Mouse (Mus musculus) urinary bladder, adult 2 months (tissue): ENCODE measurements around the gene Cacna2d4. TPM values are rescaled to one million over a fixed set of nuclear protein-coding genes. Genes with fewer than 3 reads are reported as not detected.
"Not testable (repeated sequence)": the region's sequence is repeated elsewhere in the genome, so short reads cannot be mapped to it uniquely, and the experiment has no call there.

Experiments
- DNase-seq: peaks from one replicate; pipeline ENCODE4 v3.0.0; 2022; ENCODE audit warnings: low spot score
- polyA plus RNA-seq: library from polyadenylated mRNA; depleted of rRNA; stranded (reverse); fragments of >200 nt; gene quantifications from 2 replicates; pipeline ENCODE4 v1.2.3, GENCODE M21; 2012

The Cacna2d4 gene
- polyA plus RNA-seq, 1 experiment: 0.06 TPM

DNA sequence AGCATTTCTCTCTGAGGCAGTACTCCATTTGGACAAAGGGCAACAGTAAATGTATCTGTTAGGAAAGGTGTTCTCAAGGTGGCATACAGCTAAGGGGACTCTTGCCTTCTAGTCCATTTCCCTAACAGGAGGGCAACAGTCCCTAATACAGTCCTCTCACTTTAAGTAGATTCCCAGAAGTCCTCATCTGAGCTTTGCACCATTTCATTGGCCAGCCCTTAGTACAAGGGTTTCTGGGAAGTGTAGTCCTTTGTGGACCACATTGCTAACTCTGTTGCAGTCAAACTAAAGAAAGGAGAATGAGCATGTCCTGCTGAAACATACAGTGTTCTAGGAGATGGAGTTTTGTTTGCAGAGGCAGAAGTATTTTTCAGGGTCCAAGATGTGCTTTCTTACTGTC is 105.1 kb downstream of the Cacna2d4 start:
- no peak for DNase-seq

DNA sequence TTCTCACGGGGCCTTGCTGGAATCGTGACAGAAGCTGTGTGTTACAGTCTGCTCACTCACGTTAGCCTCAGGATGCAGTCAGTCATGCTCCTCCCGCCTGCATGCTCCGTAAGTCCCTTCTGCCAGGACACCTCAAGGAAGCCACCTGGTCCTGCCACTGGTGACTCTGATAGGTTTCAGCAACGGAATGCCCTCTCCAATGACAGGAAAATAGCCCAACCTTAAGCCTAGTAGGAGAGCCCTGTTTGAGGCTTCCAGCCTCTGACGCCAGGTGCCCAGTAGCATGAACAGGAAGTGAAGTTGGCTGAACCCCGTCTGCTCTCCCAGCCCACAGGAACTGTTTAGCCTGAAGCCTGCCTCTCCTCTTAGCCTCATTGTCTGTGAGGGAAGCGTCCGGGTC is 109.9 kb downstream of the Cacna2d4 start:
- DNase-seq: no peak

DNA sequence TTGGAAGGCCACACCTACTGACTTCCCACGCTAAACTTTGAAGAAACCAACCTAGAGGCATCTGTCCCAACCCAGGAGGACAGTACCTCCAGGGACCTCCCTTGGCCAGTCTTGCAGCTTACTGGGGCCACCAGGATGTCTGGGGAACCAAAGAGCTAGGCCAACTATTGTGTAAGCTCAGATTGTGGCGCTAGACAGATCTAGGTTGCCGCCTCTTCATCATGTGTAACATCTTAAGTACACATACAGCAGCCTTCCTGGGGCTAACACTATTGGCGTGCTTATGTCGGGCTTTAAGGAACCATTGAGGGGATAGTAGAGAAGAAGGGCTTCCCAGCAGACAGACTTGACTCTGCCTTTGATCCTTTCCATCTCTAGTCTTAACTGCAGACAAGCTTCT is 111.5 kb downstream of the Cacna2d4 start:
- DNase-seq: no peak

DNA sequence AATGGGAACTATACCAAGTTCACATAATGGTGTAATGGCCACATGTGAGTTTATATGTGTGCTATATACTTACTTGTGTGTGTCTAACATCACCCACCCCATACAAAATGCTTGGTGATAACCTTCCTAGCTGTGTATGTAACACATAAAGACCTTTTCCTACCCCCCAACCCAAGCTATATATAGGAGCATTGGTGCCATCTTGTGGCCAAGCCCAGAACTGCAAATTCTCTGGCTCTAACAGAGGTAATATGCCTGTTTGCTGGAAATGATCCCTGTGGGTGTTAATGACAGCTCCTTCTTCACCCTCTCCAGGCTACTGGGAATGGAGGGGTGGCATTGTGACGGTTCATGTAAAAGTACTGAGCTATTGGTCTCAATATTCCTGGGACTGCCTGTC is 111.9 kb downstream of the Cacna2d4 start:
- DNase-seq: peak; percentile 63

DNA sequence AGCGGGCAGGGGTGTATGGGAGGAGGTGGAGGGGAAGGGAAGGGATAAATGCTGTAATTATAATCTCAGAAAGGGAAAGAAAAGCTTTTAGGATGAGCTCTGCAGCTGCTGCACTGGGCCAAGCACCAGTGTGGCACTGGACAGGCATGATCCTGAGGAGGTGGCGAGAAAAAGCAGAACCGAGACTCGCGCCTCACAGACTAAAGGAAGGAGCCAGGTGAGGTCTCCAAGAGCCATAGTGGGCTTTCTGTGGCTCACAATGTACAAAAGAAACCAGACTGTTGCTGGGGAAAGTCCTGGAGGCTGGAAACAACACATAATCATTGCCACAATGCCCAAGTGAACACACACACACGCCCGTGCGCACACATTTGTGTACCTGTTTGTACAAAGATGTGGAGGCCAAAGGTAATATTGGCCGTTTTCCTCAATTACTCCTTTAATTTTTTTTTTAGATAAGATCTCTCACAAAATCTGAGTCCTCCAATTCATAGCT is 114.4 kb downstream of the Cacna2d4 start:
- DNase-seq: no peak

DNA sequence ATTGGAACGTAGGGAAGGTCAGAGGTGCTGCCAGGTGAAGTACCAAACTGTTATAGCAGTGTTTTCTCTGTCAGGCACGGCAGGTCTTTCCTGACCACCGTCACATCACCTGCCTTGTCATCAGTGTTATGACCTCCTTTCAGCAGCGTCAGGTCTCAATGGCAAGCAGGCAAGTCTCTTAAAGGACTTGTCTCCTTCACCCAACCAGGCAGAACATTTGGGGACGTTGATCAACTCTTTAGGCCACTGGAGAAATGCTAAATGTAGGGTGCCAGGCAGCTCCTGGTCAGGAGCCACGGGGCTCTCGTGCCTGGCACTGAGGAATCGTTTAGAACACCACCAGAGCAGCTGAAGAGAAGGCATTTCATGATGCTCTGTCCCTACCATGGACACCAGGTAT is 115.3 kb downstream of the Cacna2d4 start:
- no peak for DNase-seq

DNA sequence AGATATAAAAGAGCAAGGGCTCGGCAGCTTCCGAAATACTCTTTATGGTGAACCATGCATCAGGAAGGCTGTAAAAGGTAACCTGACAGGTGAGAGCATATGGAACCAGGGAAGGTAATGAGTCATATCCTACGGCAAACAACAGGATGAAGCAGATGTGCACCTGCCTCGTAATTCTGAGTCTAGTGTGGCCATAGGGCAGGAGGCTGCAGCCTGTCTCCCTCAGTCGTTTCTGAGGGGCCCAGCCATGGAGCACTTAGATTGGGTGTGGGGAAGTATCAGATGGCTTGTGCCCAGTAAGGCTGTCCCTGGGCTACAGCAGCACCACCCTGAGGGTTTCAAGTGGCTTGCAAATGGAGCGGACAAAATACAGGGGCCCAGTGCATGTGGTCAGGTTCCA is 116.2 kb downstream of the Cacna2d4 start:
- no peak for DNase-seq

DNA sequence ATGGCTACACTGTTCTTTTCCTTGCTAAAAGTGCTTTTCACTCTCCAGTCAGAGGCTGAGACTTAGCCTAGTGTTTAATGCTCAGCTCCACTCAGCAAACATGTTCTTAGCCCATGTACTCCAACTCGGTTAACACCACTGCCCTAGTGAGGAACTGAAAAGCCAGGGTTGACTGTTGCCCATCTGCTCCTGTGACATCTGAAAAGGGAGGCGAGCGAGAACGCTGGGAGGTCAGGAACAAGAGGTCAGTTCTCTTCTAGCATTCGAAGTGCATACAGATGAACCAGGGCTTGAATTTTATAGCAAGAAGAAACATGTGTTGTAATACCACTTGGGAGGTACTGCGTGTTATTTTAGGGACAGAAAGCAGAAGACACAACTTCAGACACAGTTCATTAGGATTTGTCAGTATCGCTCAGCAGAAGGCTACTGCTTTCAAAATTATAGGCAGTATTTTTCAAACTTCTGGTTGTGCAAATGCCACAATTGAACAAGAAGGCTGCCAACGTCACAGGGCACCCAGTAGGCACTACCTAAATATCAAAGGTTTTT is 121.8 kb downstream of the Cacna2d4 start:
- no peak for DNase-seq

DNA sequence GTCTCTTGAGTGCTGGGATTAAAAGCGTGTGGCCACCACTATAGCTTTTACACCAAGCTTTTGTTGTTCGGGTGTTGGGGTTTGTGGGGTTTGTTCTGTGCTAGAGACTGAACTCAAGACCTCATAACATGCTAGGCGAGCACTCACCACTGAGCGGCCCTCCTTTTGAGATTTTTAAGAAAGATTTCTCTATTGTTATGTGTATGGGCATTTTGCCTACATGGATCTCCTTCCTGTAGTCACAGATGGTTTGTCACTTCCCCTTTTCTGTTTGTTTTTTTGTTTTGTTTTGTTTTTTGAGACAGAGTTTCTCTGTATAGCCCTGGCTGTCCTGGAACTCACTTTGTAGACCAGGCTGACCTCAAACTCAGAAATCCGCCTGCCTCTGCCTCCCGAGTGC is 123.9 kb downstream of the Cacna2d4 start:
- not testable (repeated sequence) for DNase-seq

DNA sequence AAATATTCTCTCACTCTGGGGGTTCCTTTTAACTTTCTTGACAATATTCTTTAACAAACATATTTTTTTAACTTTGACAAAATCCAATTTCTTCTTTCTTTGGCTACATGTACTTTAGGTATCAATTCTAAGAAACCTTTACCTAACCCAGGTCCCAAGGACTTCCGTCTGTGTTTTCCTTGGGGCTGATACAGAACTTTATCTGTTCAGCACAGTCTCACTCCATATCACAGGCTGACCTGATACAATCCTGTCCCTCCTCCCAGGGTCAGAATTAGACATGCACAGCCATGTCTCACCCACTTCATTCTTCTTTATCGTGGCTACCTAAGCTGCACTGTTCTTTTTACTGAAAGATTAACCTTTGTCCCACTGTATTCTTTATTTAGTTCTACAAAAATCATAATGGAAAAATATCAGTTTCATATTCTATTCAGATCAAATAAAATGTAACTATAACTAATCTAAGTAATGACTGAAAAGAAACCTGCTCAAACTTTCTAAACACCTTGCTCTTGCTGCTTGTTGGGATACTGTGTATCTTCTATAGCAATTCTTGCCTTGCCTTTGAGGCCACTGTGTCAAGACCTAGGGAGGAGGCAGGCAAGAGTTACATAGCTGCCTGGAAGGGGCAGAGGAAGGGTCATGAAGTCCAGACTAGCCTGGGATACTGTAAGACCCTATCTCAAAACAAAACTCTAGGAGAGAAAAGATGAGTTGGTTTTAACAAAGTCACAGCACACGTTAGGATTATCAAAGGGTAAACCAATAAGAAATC is 124.8 kb downstream of the Cacna2d4 start:
- DNase-seq: no peak

DNA sequence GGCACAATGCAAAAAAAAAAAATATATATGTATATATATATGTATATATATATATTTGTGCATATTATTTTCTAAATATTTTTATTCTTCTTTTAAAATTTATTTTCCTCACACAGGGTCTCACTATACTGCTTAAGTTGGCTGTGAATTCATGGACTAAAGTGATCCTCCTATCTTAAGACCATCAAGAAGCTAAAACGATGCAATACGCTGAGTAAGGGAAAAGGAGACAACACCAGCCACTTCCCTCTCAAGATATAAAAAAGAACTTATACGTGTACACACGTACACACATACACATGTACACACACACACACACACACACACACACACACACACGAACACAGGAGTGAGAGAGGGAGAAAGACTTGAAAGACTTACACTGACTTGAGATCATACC is 127.3 kb downstream of the Cacna2d4 start:
- no peak for DNase-seq

DNA sequence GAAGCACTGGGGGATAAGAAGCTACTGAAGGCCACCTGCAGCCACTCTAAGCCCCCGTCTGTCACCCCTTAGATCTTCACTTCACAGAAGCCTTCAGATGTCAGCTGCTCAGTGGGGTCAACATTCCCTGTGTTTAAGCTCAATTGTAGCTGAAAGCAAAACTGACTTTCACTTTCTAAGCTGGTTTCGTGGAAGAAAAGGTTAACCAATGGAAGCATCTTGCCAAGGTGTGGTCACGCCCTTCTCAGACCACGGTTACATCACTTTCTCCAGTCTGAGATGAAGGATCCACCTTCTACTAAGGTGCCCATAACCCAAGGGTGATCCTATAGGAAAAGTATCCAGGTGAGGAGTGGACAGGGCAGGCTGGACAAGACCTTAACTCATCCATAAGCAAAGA is 130.5 kb downstream of the Cacna2d4 start:
- DNase-seq: not testable (repeated sequence)

DNA sequence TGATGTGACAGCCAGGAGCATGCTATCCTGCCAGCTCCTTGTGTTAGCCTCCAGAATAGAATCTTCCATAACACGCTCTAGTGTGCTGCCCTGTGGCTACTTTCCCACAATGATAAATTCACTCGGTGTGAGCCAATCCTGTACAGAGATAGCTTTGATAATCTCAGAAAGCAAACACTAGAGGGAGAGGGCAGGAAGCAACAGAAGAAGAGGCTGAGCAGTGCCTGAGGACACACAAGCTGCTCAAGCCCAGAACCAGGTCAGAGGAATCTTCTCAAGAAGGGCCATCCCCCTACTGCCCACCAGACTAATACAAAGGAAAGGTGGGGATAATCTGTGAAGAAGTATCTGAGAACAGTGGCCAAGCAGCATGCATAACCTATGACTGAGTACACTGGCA is 131.1 kb downstream of the Cacna2d4 start:
- DNase-seq: no peak

DNA sequence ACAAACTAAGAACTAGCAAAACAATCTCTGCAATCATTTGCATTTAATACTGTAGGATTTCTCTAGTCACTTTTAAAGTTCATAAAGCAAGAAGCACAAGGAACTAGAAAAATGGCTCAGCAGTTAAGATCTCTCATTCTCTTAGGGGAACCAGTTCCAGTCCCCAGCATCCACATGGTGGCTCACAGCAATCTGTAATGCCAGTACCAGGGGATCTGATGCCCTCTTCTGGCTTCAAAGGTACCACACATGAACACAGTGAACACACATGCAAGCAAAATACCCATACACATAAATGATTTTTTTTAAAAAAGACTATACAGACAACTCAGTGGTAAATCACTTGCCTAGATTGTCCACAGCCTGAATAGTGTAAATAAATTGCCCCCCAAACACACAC is 135.3 kb downstream of the Cacna2d4 start:
- no peak for DNase-seq

DNA sequence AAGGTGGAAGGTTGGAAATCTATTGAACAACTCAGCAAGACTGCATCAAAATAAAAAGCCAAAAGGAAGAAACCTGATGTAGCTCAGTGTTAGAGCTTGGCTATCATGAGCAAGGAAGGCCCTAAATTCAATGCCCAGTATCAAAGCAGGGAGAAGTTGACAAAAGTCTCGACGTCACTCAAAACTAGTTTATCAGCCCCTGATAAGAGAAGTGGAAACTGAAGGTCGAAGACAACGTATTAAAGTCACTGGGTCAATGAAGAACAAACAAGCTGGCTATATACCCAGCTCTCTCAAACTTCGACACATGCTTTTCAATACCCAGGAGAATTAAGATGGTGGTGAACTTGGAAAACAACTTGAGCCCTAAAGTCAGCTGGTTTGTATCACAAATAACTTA is 135.9 kb downstream of the Cacna2d4 start:
- DNase-seq: no peak

DNA sequence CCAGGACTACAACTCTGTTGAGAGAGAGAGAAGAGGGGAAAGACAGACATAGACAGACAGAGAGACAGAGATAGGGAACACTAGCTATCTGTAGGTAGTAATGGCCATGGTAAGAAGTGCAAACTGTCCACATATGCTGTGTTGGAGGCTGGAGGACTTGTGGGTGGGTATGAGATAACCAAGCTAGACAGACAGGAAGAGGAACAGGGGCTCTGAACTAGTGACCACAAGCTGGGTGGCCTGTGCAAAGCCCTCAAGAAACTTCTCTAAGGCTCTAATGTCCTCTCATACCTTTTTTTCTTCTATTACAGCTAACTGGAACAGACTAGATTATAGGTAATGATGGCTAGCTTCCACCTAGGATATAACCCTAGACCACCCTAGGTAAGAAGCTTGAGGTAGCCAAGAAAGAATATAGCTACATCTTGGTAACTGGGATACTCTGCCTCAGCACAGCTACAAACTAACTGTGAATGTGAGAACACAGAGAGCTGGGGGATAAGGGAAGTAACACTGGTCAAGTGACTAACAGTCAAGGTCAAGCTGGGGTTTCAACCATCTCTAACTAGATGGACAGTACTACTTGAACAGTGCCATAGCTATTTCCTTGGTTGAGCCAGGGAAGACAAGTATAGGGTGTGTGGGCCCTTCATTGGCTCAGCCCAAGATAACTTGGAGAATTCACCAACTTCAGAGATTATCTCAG is 136.8 kb downstream of the Cacna2d4 start:
- DNase-seq: no peak

DNA sequence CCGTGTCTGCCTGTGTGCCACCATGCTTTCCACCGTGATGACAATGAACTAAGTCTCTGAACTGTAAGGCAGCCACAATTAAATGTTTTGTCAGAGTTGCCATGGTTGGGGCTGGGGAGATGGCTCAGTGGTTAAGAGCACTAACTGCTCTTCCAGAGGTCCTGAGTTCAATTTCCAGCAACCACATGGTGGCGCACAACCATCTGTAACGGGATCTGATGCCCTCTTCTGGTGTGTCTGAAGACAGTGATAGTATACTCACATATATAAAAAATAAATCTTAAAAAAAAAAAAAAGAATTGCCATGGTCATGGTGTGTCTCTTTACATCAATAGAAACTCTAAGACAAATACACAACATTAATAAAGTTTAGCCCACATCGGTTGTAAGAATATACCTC is 138.7 kb downstream of the Cacna2d4 start:
- no peak for DNase-seq

DNA sequence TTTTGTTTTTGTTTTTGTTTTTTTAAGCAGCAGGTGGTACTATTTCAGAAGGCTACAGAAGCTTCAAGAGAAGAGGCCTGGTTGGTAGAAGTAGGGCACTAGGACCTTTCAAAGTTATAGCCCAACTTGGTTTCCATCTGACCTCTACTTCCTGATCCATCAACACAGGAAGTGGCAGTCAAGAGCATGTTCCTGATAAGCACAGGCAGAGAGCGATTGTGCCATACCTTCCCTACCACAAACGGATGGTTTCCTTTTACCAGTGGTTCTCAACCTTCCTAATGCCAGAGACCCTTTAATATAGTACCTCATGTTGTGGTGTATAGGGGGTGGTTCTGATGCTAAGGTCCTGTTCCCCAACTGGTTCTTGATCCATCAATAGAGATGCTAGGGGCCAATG is 141.3 kb downstream of the Cacna2d4 start:
- no peak for DNase-seq

DNA sequence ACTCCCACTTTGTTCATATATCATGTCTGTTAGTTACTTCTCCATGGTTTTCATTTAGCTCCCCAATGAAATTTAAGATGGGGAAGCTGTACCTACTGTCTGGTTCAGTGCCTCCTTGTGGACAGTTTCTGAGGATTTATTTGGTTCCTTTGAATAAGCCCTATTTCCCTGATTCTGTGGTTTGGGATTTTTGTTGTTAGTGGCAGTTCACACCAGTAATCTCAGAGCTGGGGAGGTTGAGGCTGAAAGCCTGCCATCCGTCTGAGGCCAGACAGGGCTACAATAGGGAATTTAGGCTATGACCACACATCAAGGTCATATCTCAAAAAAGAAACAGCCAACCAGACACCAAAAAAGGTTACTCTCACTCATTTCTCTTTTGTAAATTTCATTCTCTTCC is 142.3 kb downstream of the Cacna2d4 start:
- DNase-seq: no peak

DNA sequence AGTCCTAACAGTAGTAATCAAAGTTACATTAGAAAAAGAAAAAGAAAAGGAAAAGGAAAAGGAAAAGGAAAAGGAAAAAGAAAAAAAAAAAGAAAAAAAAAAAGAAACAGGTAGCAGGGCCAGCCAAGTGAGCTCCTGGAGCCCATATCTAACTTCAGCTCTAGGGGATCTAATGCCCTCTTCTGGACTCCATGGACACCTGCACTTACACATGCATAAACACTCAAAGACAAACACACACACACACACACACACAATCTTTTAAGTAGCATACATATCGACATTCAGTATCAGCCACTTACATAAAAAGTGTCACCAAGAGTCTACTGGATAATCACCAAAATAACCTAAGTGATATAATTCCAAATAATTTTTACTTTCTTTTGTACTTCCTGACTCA is 149.3 kb downstream of the Cacna2d4 start:
- DNase-seq: no peak

DNA sequence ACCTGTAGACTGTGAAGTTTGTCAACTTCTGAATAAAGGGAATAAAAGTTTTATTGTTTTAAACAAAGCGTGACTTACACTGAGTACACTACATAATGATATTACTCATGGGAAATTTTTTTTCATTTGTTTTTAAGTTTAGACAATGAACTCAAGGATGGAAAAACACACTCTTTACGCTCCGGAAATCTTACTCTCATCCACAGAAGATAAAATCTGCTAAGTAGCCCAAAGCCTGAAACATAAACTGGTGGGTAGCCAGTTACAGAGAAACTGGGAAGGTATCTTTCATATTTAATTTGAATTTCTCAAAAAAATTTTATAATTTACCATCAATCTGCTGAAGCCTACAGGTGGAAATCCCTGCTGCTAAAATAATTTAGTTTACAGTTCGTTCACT is 150.1 kb downstream of the Cacna2d4 start:
- DNase-seq: no peak

DNA sequence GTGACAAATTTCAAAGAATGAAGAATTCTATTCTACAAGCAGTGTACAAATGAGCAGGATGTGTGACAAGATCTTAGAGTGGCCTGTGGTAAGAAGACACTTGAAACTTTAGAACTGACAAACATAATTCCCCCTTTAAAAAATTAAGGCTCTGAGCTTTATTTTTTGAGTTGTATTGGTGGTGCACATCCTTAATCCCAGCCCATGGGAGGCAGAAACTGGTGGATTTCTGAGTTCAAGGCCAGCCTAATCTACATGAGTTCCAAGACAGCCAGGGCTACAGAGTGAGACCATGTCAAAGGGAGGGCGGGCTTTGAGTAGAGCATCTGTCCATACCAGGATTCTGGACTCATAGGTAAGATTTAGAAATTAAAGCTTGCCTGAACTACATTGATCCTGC is 150.5 kb downstream of the Cacna2d4 start:
- DNase-seq: no peak
